Mouse (Mus musculus): Measurements from ENCODE around the gene Dscaml1. TPM values are rescaled to one million over a fixed set of nuclear protein-coding genes. Genes with fewer than 3 reads are reported as not detected.

Dscaml1 gene
- total and polyA plus RNA-seq, 2 experiments from 2014 or later: 10.5 to 47.4 TPM

DNA sequence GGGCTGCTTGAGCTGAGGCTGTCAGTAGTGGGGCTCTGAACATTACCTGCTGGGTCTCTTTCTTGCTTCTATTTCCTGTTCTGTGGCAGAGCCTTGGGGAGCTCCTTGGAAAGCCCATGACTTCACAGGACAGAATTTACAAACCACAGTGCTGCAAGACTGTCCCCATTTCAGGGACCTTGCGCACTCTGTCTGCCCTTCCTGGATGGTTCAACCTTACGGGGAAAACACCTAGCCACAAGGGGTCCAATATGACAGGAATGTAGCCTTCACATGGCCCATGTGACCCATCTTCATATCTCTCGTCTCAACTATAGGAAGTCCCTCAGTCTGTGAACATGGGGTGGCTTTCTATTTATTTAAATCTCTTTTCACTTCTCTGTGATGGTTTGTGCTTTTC, 68.5 kb downstream of the Dscaml1 start:
- Histone ChIP-seq H3K27ac (no peak overlapping the region), H3K27me3 (ENCODE audit: insufficient read depth, low read length) (no peaks in the 10 kb centered on the region), H3K9ac (replicated peaks; ENCODE audit: low read length) (no peak overlapping the region), H3K4me3 (ENCODE audit: low read length) (no peak overlapping the region), H3K4me1 (ENCODE audit: insufficient read depth, low read length) (peaks cover 6% of the 10 kb centered on the region; the same call in 1 of the 2 replicates), H3K4me2 (ENCODE audit: low read depth, low read length) (no peak overlapping the region), H3K36me3 (ENCODE audit: insufficient read depth, low read length) (no peaks in the 10 kb centered on the region), H3K9me3 (ENCODE audit: low read length) (no peaks in the 10 kb centered on the region)
- WGBS: 87% methylated on average over 3 of the region's 3 CpGs
- no peak for TF ChIP-seq CTCF (IDR thresholded peaks at IDR 0.05; ENCODE audit: low read depth)
- DNase-seq (ENCODE audit: low spot score) (no peak), ATAC-seq (no peak)

GRCm38 (mm10) chr9:45496340-45496739, 69.9 kb downstream of the Dscaml1 start:
- no peak overlapping the region for H3K9ac ChIP-seq (replicated peaks; ENCODE audit: low read length)
- no peak overlapping the region for H3K4me2 ChIP-seq (ENCODE audit: low read depth, low read length)
- ATAC-seq (no peak), DNase-seq (ENCODE audit: low spot score) (no peak)
- no peaks in the 10 kb centered on the region for H3K36me3 ChIP-seq (ENCODE audit: insufficient read depth, low read length)
- no peaks in the 10 kb centered on the region for H3K27me3 ChIP-seq (ENCODE audit: insufficient read depth, low read length)
- H3K27ac ChIP-seq: no peak overlapping the region
- peaks cover 6% of the 10 kb centered on the region; the same call in 1 of the 2 replicates for H3K4me1 ChIP-seq (ENCODE audit: insufficient read depth, low read length)
- TF ChIP-seq CTCF (IDR thresholded peaks at IDR 0.05; ENCODE audit: low read depth): no peak
- no peaks in the 10 kb centered on the region for H3K9me3 ChIP-seq (ENCODE audit: low read length)
- 95% methylated on average over 3 of the region's 3 CpGs for WGBS
- no peak overlapping the region for H3K4me3 ChIP-seq (ENCODE audit: low read length)

DNA sequence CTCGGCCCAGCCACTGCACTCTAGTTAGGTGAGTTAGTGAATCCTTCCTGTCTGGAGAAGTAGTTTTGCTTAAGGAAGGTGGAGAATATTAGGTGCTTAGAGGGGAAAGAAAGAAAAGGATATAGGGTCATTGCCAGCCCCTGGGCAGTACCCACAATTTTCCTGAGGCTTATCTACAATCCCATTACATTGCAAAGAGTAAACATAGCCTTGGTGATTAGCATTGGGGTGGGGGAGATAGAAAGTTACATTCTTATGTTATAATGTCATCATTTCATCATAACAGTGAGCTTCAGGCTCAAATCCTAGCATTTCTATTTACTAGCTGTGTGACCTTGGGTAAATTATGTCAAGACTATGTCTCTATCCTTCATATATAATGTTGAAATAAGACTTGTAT, 70.5 kb downstream of the Dscaml1 start:
- no peak overlapping the region for H3K9ac ChIP-seq (replicated peaks; ENCODE audit: low read length)
- H3K9me3 ChIP-seq (ENCODE audit: low read length): no peaks in the 10 kb centered on the region
- DNase-seq (ENCODE audit: low spot score) (no peak), ATAC-seq (no peak)
- TF ChIP-seq CTCF (IDR thresholded peaks at IDR 0.05; ENCODE audit: low read depth): no peak
- H3K4me1 ChIP-seq (ENCODE audit: insufficient read depth, low read length): peaks cover 6% of the 10 kb centered on the region; the same call in 1 of the 2 replicates
- H3K36me3 ChIP-seq (ENCODE audit: insufficient read depth, low read length): no peaks in the 10 kb centered on the region
- 78% methylated on average over 1 of the region's 1 CpGs for WGBS
- H3K4me3 ChIP-seq (ENCODE audit: low read length): no peak overlapping the region
- H3K27me3 ChIP-seq (ENCODE audit: insufficient read depth, low read length): no peaks in the 10 kb centered on the region
- no peak overlapping the region for H3K27ac ChIP-seq
- H3K4me2 ChIP-seq (ENCODE audit: low read depth, low read length): no peak overlapping the region

DNA sequence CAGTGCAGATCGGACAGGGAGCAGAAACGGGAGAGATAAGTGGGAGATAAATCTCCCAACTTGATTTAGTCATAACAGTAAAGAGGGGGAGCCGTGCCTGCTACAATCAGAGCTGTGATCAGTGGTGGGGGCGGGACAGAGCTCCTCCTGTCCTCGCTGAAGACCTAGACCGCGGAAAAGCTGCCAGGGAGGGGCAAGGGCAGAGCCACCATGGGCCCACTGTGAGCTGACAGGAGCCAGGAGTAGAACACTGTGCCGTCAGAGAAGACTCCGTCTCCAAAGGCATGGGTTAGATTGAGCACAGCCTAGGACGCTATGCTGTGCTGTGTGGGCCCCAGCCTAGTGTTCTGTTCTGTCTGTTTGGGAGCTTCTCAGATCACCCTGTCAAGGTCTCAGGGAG, 72.8 kb downstream of the Dscaml1 start:
- 57% methylated on average over 10 of the region's 10 CpGs for WGBS
- Histone ChIP-seq H3K9me3 (ENCODE audit: low read length) (no peaks in the 10 kb centered on the region), H3K27me3 (ENCODE audit: insufficient read depth, low read length) (no peaks in the 10 kb centered on the region), H3K4me3 (ENCODE audit: low read length) (no peak overlapping the region), H3K4me2 (ENCODE audit: low read depth, low read length) (no peak overlapping the region), H3K9ac (replicated peaks; ENCODE audit: low read length) (no peak overlapping the region), H3K4me1 (ENCODE audit: insufficient read depth, low read length) (peaks cover 12% of the 10 kb centered on the region; the same call in 1 of the 2 replicates), H3K36me3 (ENCODE audit: insufficient read depth, low read length) (no peaks in the 10 kb centered on the region), H3K27ac (no peak overlapping the region)
- TF ChIP-seq CTCF (IDR thresholded peaks at IDR 0.05; ENCODE audit: low read depth): no peak
- ATAC-seq (peak; percentile 38; the same call in 1 of the 2 replicates), DNase-seq (ENCODE audit: low spot score) (no peak)

DNA sequence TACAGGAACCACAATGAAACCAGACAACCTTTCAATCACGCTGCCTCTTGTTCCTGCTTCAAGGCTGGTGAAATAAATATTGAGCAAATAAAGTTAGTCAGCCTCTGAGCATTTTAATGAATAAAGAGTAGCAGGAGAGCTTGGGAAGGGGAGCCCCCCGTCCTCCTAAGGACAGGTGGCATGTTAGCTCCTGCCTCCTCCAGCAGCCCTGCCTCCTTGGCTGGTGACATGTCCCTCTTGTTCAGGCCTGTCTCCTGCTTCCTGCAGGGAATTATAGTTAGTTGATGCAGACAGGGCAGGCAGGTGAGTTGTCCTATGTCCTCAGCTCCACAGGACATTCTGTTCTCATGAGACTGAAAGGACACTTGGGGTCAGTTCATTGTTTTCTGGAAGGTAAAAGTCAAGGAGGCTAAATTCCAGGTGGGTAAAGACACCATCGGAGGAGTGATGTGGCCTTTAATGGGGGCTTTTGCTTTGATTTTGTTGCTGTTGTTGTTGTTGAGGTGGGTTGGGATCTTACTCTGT, 73.7 kb downstream of the Dscaml1 start:
- no peak for ATAC-seq
- Histone ChIP-seq H3K9me3 (ENCODE audit: low read length) (no peaks in the 10 kb centered on the region), H3K27ac (no peak overlapping the region), H3K4me3 (ENCODE audit: low read length) (no peak overlapping the region), H3K9ac (replicated peaks; ENCODE audit: low read length) (no peak overlapping the region), H3K36me3 (ENCODE audit: insufficient read depth, low read length) (no peaks in the 10 kb centered on the region), H3K27me3 (ENCODE audit: insufficient read depth, low read length) (no peaks in the 10 kb centered on the region), H3K4me1 (ENCODE audit: insufficient read depth, low read length) (peaks cover 12% of the 10 kb centered on the region; the same call in 1 of the 2 replicates), H3K4me2 (ENCODE audit: low read depth, low read length) (no peak overlapping the region)
- 82% methylated on average over 3 of the region's 3 CpGs for WGBS
- TF ChIP-seq CTCF (IDR thresholded peaks at IDR 0.05; ENCODE audit: low read depth): no peak
- no peak for DNase-seq (ENCODE audit: low spot score)

- no peaks in the 10 kb centered on the region for H3K36me3 ChIP-seq (ENCODE audit: insufficient read depth, low read length)
- H3K4me2 ChIP-seq (ENCODE audit: low read depth, low read length): no peak overlapping the region
- WGBS: 64% methylated on average over 5 of the region's 5 CpGs
- H3K9ac ChIP-seq (replicated peaks; ENCODE audit: low read length): no peak overlapping the region
- no peak overlapping the region for H3K27ac ChIP-seq
- ATAC-seq: no peak
- H3K4me3 ChIP-seq (ENCODE audit: low read length): no peak overlapping the region
- H3K4me1 ChIP-seq (ENCODE audit: insufficient read depth, low read length): peaks cover 12% of the 10 kb centered on the region; the same call in 1 of the 2 replicates
- no peak for TF ChIP-seq CTCF (IDR thresholded peaks at IDR 0.05; ENCODE audit: low read depth)
- no peaks in the 10 kb centered on the region for H3K9me3 ChIP-seq (ENCODE audit: low read length)
- no peak for DNase-seq (ENCODE audit: low spot score)
- no peaks in the 10 kb centered on the region for H3K27me3 ChIP-seq (ENCODE audit: insufficient read depth, low read length)
Measured at GRCm38 (mm10) chr9:45501295-45501927, 75.0 kb downstream of the Dscaml1 start.
